Mouse (Mus musculus) G1E (cell line): ENCODE measurements at regions not wholly inside any gene's neighbourhood (a gene's known extent, or its start where the extent isn't known, plus 50 kb on each side); places are given as distances from the start of the nearest gene placed in this dataset.

Experiments used
- CTCF ChIP-seq: IDR thresholded peaks from 2 replicates; pipeline ENCODE4 v1.5.1; 2012; ENCODE audit warnings: low read depth, low read length, inconsistent platforms, mixed read lengths
- TAL1 ChIP-seq: conservative IDR thresholded peaks from 2 replicates; pipeline ENCODE4 v1.6.1; 2012; ENCODE audit warnings: low read depth, low read length, inconsistent platforms, mixed read lengths

DNA sequence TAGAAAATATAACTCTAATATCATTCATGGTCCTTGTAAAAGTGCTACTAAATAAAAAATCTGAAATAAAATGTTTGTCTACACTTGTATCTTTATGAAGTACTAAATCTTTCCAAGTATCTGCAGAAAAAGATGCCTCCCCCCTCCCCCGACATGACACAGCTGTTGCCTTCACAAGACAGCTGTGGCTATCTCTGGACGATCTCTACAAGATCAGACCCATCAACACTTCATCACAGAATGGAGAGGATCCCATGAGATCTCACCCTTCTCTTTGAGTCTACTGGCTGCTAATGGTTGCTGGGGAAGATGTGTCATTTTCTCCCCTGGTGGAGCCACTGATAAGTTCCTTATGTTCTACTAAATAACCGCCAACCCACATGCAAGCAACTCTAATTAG, 116.0 kb upstream of the Dab2 start:
- TF ChIP-seq CTCF (no peak), TAL1 (no peak)
